ENCODE assay signal across 23 mouse cellular contexts in genomic region chr7:72120986-72121385, GRCm38 (mm10).
DNase-seq lines count a peak whose midpoint lies in the region; ATAC-seq and TF ChIP-seq lines count a peak whose summit lies in the region.
"Had no signal": no experiment of that assay in that cellular context is flagged by ENCODE, and none has a peak within 500 bp of the region (broad histone marks: within the 10 kb centered on the region; RNA-seq: fewer than 3 reads in every experiment).

No protein-coding gene starts in this region.

- H3K4me3 ChIP-seq in embryonic facial prominence, embryonic 14.5 days (ENCODE audit: low read depth, low read length): no peak overlapping the region
- no peak overlapping the region for H3K4me3 ChIP-seq in embryonic facial prominence, embryonic 10.5 days
- H3K4me3 ChIP-seq in kidney, postnatal 0 days (replicated peaks; ENCODE audit: low read depth, low read length): no peak overlapping the region
- H3K4me3 ChIP-seq in lung, embryonic 14.5 days (ENCODE audit: low read depth, low read length): no peak overlapping the region
- H3K4me3 ChIP-seq: embryonic facial prominence, embryonic 15.5 days; erythroblast, embryonic 14.5 days; forebrain, embryonic 10.5 days; gastrocnemius, adult 2 months; heart, embryonic 10.5 days; heart, embryonic 15.5 days; hindbrain, embryonic 12.5 days had no signal

- no peak overlapping the region for H3K4me2 ChIP-seq in embryonic facial prominence, embryonic 14.5 days (ENCODE audit: low read depth, low read length)
- no peak overlapping the region for H3K4me2 ChIP-seq in kidney, postnatal 0 days (ENCODE audit: low read length)
- H3K4me2 ChIP-seq in lung, embryonic 14.5 days: no peak overlapping the region
- H3K4me2 ChIP-seq: embryonic facial prominence, embryonic 15.5 days; heart, embryonic 15.5 days; hindbrain, embryonic 12.5 days had no signal

- peak; percentile 34 for DNase-seq in embryonic facial prominence, embryonic 14.5 days (ENCODE audit: low spot score)
- DNase-seq in embryonic facial prominence, embryonic 10.5 days (ENCODE audit: low spot score): no peak
- DNase-seq in kidney, postnatal 0 days (ENCODE audit: low spot score): peak; percentile 19
- DNase-seq in kidney, adult 9 months: no peak
- peak; percentile 80 for DNase-seq in lung, embryonic 14.5 days
- no peak for DNase-seq in lung, postnatal 14 days
- peak; percentile 14 to 62 for DNase-seq in lung, postnatal 4 days
- DNase-seq in lung, adult 18-20 months: no peak
- DNase-seq: adrenal gland, postnatal 10 days; B cell, adult 2 months; cerebellum, adult 11-12 months; cerebellum, adult 9-11 months; cerebellum, postnatal 36 days; gastrocnemius, adult 2 months; gastrocnemius, postnatal 25 days had no signal

- TF ChIP-seq CTCF in kidney, postnatal 0 days (IDR thresholded peaks at IDR 0.05; ENCODE audit: low read depth): no peak
- no peak for TF ChIP-seq CTCF in lung, embryonic 14.5 days (IDR thresholded peaks at IDR 0.05; ENCODE audit: low read depth)

- H3K27ac ChIP-seq in embryonic facial prominence, embryonic 14.5 days (replicated peaks; ENCODE audit: low read depth, low read length): no peak overlapping the region
- no peak overlapping the region for H3K27ac ChIP-seq in embryonic facial prominence, embryonic 10.5 days (replicated peaks)
- no peak overlapping the region for H3K27ac ChIP-seq in kidney, postnatal 0 days
- no peak overlapping the region for H3K27ac ChIP-seq in lung, embryonic 14.5 days (ENCODE audit: low read depth)
- H3K27ac ChIP-seq: embryonic facial prominence, embryonic 15.5 days; forebrain, embryonic 10.5 days; gastrocnemius, adult 2 months; heart, embryonic 10.5 days; heart, embryonic 15.5 days; hindbrain, embryonic 12.5 days had no signal

- H3K36me3 ChIP-seq in embryonic facial prominence, embryonic 14.5 days (ENCODE audit: control insufficient read depth, insufficient read depth, low read length): no peaks in the 10 kb centered on the region
- H3K36me3 ChIP-seq in embryonic facial prominence, embryonic 10.5 days (replicated peaks): no peaks in the 10 kb centered on the region
- no peaks in the 10 kb centered on the region for H3K36me3 ChIP-seq in kidney, postnatal 0 days (ENCODE audit: insufficient read depth, low read length)
- H3K36me3 ChIP-seq in lung, embryonic 14.5 days (ENCODE audit: insufficient read depth): no peaks in the 10 kb centered on the region
- H3K36me3 ChIP-seq: embryonic facial prominence, embryonic 15.5 days; forebrain, embryonic 10.5 days; heart, embryonic 10.5 days; heart, embryonic 15.5 days; hindbrain, embryonic 12.5 days had no signal

- ATAC-seq in embryonic facial prominence, embryonic 14.5 days (ENCODE audit: low read depth): no peak
- ATAC-seq in kidney, postnatal 0 days (replicated peaks; ENCODE audit: low FRiP score, low read depth): no peak
- peak; percentile 70; the same call in 1 of the 2 replicates for ATAC-seq in lung, embryonic 14.5 days (ENCODE audit: insufficient read depth)
- ATAC-seq: forebrain, embryonic 14.5 days; hindbrain, embryonic 16.5 days had no signal

- H3K9ac ChIP-seq in embryonic facial prominence, embryonic 14.5 days (ENCODE audit: low read depth, low read length): no peak overlapping the region
- no peak overlapping the region for H3K9ac ChIP-seq in kidney, postnatal 0 days (ENCODE audit: low read depth, low read length)
- no peak overlapping the region for H3K9ac ChIP-seq in lung, embryonic 14.5 days
- H3K9ac ChIP-seq: embryonic facial prominence, embryonic 15.5 days; heart, embryonic 15.5 days; hindbrain, embryonic 12.5 days had no signal

- no peaks in the 10 kb centered on the region for H3K9me3 ChIP-seq in embryonic facial prominence, embryonic 14.5 days (ENCODE audit: control insufficient read depth, low read length)
- H3K9me3 ChIP-seq in embryonic facial prominence, embryonic 10.5 days: peaks cover 2% of the 10 kb centered on the region; the same call in 1 of the 2 replicates
- H3K9me3 ChIP-seq in kidney, postnatal 0 days (replicated peaks; ENCODE audit: low read length): no peaks in the 10 kb centered on the region
- H3K9me3 ChIP-seq in lung, embryonic 14.5 days (ENCODE audit: low read depth, low read length): no peaks in the 10 kb centered on the region
- H3K9me3 ChIP-seq: embryonic facial prominence, embryonic 15.5 days; forebrain, embryonic 10.5 days; heart, embryonic 10.5 days; heart, embryonic 15.5 days; hindbrain, embryonic 12.5 days had no signal

- H3K4me1 ChIP-seq in embryonic facial prominence, embryonic 14.5 days (ENCODE audit: control insufficient read depth, insufficient read depth, low read length): no peaks in the 10 kb centered on the region
- 0 out of 2 replicates have a peak, but pooled peaks cover 2% of the 10 kb centered on the region for H3K4me1 ChIP-seq in embryonic facial prominence, embryonic 10.5 days
- H3K4me1 ChIP-seq in kidney, postnatal 0 days (replicated peaks; ENCODE audit: insufficient read depth, low read length): no peaks in the 10 kb centered on the region
- H3K4me1 ChIP-seq in lung, embryonic 14.5 days (ENCODE audit: insufficient read depth): 0 out of 2 replicates have a peak, but pooled peaks cover 5% of the 10 kb centered on the region
- H3K4me1 ChIP-seq: embryonic facial prominence, embryonic 15.5 days; forebrain, embryonic 10.5 days; heart, embryonic 10.5 days; hindbrain, embryonic 12.5 days had no signal

- WGBS in embryonic facial prominence, embryonic 14.5 days: 54% methylated on average over 7 of the region's 7 CpGs
- WGBS in embryonic facial prominence, embryonic 10.5 days: 73% methylated on average over 7 of the region's 7 CpGs
- WGBS in kidney, postnatal 0 days: 62% methylated on average over 7 of the region's 7 CpGs
- 37% methylated on average over 7 of the region's 7 CpGs for WGBS in lung, embryonic 14.5 days

- H3K27me3 ChIP-seq in embryonic facial prominence, embryonic 14.5 days (replicated peaks; ENCODE audit: control insufficient read depth, insufficient read depth, low read length): no peaks in the 10 kb centered on the region
- H3K27me3 ChIP-seq in embryonic facial prominence, embryonic 10.5 days (replicated peaks; ENCODE audit: low read depth, poor library complexity, severe bottlenecking): no peaks in the 10 kb centered on the region
- H3K27me3 ChIP-seq in kidney, postnatal 0 days (ENCODE audit: insufficient read depth, low read length): no peaks in the 10 kb centered on the region
- no peaks in the 10 kb centered on the region for H3K27me3 ChIP-seq in lung, embryonic 14.5 days (ENCODE audit: insufficient read depth, low read length)
- H3K27me3 ChIP-seq: embryonic facial prominence, embryonic 15.5 days; heart, embryonic 15.5 days; hindbrain, embryonic 12.5 days had no signal

Comparison
In these comparisons a context has a peak if more than half of its experiments do, and no peak if none do; other contexts are left out.
1. DNase-seq: peak in embryonic facial prominence, embryonic 14.5 days (single experiment), kidney, postnatal 0 days (single experiment), lung, embryonic 14.5 days (single experiment) and lung, postnatal 4 days (2 of 2); none in embryonic facial prominence, embryonic 10.5 days (single experiment), kidney, adult 9 months (single experiment), lung, postnatal 14 days (single experiment) and lung, adult 18-20 months (0 of 2).